Mouse (Mus musculus) layer of hippocampus, adult 18-20 months (tissue): ENCODE measurements around the gene Sema6b. TPM values are rescaled to one million over a fixed set of nuclear protein-coding genes. Genes with fewer than 3 reads are reported as not detected.
"Not testable (repeated sequence)": the region's sequence is repeated elsewhere in the genome, so short reads cannot be mapped to it uniquely, and the experiment has no call there.

ENCODE experiments used
- DNase-seq, 2 experiments: peaks; one replicate each; pipeline ENCODE4 v3.0.0; 2022; ENCODE audit warnings: low spot score in 2 of 2
- microRNA-seq, 2 experiments: library from miRNA; unstranded; fragments of <30 nt; microRNA quantifications; one replicate each; pipeline ENCODE4 v1.2.0; 2021
- total RNA-seq, 2 experiments: library from RNA; stranded (reverse); gene quantifications; 2 replicates each; pipeline ENCODE4 v1.2.3; 2021

The Sema6b gene
- total RNA-seq, 2 experiments from 2014 or later: 128 to 130 TPM

- no peak for DNase-seq
These were observed 42.0 kb downstream of the Sema6b start for GRCm38 (mm10) chr17:56098180-56098579.

GRCm38 (mm10) chr17:56096883-56097282 is 43.3 kb downstream of the Sema6b start:
- DNase-seq: no peak

DNA sequence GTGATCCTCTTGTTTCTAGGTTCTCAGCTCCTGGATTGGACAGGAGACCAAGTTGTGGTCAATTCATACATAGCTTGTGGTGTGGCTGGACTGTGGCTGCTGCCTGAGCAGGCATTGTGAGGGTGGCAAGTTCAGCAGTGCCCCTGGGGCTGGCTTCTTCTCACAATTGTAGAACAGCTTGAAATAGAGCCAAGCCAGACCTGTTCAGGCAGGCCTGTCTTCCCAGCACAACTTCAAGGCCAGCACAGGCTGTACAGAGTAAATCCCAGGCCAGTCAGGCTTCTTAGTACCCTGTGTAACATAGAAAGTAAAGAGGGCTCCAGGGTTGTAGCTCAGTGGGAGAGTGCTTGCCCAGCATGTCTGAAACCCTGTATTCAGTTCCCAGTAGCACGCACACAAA is 47.3 kb downstream of the Sema6b start:
- DNase-seq: no peak

DNA sequence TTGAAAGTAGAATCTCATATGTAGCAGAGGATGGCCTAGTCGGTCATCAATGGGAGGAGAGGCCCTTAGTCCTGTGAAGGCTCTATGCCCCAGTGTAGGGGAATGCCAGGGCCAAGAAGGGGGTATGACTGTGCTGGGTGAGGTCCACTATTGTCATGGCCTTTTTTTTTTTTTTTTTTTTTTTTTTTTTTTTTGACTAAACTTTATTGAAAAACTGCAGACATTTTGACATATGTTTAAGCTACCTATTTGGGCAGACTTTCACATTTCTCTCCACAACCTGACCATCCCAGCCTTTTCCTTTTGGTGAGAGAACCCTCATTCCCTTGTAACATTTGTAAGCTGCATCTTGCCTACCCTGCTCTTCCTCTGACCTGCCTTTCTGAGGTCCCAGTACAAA is 47.8 kb downstream of the Sema6b start:
- no peak for DNase-seq

- DNase-seq: peak; percentile 45 to 47
These were observed 59.2 kb downstream of the Sema6b start for GRCm38 (mm10) chr17:56080781-56081585.

- DNase-seq: no peak
These were observed 60.2 kb downstream of the Sema6b start for GRCm38 (mm10) chr17:56079921-56080320.

GRCm38 (mm10) chr17:56078880-56079795 is 61.0 kb downstream of the Sema6b start, which contains the start of gene Hdgfl2:
Hdgfl2 (plus strand) TSS chr17:56079634.
- peak; percentile 100 for DNase-seq

DNA sequence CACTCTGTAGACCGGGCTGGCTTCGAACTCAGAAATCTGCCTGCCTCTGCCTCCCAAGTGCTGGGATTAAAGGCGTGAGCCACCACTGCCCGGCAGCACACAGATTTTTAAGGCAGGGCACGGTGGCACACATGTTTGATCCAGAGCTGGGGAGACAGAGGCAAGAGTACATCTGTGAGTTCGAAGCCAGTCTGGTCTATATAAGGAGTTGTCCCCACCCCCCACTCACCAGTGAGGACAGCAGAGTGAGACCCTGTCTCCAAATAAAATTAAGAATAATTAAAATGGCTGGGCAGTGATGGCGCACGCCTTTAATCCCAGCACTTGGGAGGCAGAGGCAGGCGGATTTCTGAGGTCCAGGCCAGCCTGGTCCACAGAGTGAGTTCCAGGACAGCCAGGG is 61.8 kb downstream of the Sema6b start:
- DNase-seq: not testable (repeated sequence)

DNA sequence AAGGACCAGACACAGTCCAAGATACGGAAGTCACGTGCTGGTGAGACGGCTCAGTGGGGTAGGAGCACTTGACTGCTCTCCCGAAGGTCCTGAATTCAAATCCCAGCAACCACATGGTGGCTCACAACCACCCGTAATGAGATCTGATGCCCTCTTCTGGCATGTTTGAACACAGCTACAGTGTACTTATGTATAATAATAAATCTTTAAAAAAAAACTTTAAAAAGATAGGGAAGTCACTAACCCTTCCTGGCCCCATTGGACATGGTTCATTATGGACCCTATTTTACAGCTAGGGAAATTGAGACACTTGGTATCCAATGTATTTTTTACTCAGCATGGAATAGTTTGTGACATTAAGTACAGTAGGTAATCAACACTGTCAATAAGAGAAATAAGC is 62.6 kb downstream of the Sema6b start:
- DNase-seq: no peak

- DNase-seq: peak; percentile 95 to 98
These were observed 65.3 kb downstream of the Sema6b start, which contains the start of gene Ubxn6 for GRCm38 (mm10) chr17:56074827-56075208. Ubxn6 (minus strand) TSS chr17:56075028.

DNA sequence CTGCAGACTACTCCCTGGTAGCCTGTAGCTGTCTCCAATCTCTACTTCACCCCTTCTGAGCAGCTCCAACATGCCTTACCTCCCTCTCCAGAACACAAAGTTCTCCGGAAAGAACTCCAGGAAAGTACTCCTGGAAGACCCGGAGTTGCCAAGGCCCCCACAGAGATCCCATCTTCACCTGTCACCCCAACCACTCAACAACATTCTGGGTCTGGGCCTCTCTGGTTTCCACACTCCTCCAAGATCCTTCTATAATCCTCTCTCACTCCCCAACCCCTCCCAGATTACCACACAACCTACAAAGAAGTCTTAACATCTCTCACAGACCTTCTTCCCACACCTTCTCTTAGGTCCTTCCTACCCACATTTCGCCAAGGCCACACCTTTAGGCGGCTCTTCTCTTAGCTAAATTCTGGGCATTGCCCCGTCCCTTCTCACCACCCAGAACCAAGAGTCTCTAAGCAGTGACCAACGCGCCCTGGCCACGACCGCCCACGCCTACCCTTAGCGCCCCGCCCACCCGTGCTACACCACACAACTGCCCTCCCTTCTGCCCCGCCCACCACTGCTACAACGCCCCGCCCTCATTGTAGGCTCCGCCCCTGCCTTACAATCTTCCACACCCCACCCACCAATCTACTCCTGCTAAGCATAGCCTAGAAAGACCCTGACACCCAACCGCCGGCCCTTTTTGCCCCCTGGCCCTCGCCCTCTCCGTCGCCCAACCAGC is 65.9 kb downstream of the Sema6b start:
- DNase-seq: peak; percentile 48 to 67

Small RNA genes lying within 50 kb of the gene (microRNA-seq; reads per million reads assigned to microRNA genes)
- gene Gm44397: 0 reads per million in 2 experiments

Other genes with a start within 250 kb of the Sema6b start
- gene Zfp959, start 248.2 kb downstream of the Sema6b start, total RNA-seq: 1 to 10 TPM; 6.2 to 6.5 TPM
- 1 to 10 TPM; 2.9 to 3.6 TPM for gene Zfp119b, start 190.8 kb downstream of the Sema6b start, total RNA-seq
- 1 to 10 TPM; 1.4 to 1.5 TPM for gene Ebi3, start 187.7 kb downstream of the Sema6b start, total RNA-seq
- 10 to 100 TPM; 16.9 to 17.5 TPM for gene Yju2, start 181.2 kb downstream of the Sema6b start, total RNA-seq
- gene Shd, start 169.9 kb downstream of the Sema6b start, total RNA-seq: 10 to 100 TPM; 21.1 to 21.2 TPM
- 10 to 100 TPM; 68.1 to 68.2 TPM for gene Fsd1, start 153.8 kb downstream of the Sema6b start, total RNA-seq
- gene Stap2, start 134.8 kb downstream of the Sema6b start, total RNA-seq: 1 to 10 TPM; 1.4 to 2.1 TPM
- 100 to 1,000 TPM; 106 to 111 TPM for gene Mpnd, start 134.6 kb downstream of the Sema6b start, total RNA-seq
- gene Sh3gl1, start 103.7 kb downstream of the Sema6b start, total RNA-seq: 10 to 100 TPM; 53.9 to 57.8 TPM
- gene Chaf1a, start 99.9 kb downstream of the Sema6b start, total RNA-seq: 1 to 10 TPM; 2.0 to 3.0 TPM
- gene Ubxn6, start 65.3 kb downstream of the Sema6b start, total RNA-seq: 10 to 100 TPM; 85.7 to 90.6 TPM
- 100 to 1,000 TPM; 105 to 107 TPM for gene Hdgfl2, start 60.7 kb downstream of the Sema6b start, total RNA-seq
- 10 to 100 TPM; 16.3 to 16.9 TPM for gene Plin4, start 30.5 kb downstream of the Sema6b start, total RNA-seq
- gene Plin5, start 22.7 kb downstream of the Sema6b start, total RNA-seq: 1 to 10 TPM in 1 of 2 experiments, under 1 TPM in 1; 0.67 to 1.1 TPM
- gene Lrg1, start 18.3 kb downstream of the Sema6b start, total RNA-seq: 1 to 10 TPM in 1 of 2 experiments, under 1 TPM in 1; 0.61 to 1.0 TPM
- 1 to 10 TPM; 4.6 to 6.1 TPM for gene Tnfaip8l1, start 22.1 kb upstream of the Sema6b start, total RNA-seq
- gene Mydgf, start 43.6 kb upstream of the Sema6b start, total RNA-seq: 10 to 100 TPM; 41.7 to 44.3 TPM
- gene Dpp9, start 78.6 kb upstream of the Sema6b start, total RNA-seq: 10 to 100 TPM; 61.7 to 63.8 TPM
- gene Fem1a, start 116.5 kb upstream of the Sema6b start, total RNA-seq: 10 to 100 TPM; 35.3 TPM
- gene Ticam1, start 136.4 kb upstream of the Sema6b start, total RNA-seq: 1 to 10 TPM; 7.9 to 8.2 TPM
- gene Plin3, start 152.5 kb upstream of the Sema6b start, total RNA-seq: 10 to 100 TPM; 19.1 to 21.8 TPM
- not detected for gene Arrdc5, start 159.9 kb upstream of the Sema6b start, total RNA-seq
- under 1 TPM; 0.48 to 0.50 TPM for gene Uhrf1, start 163.0 kb upstream of the Sema6b start, total RNA-seq
- 10 to 100 TPM; 77.3 to 83.1 TPM for gene Kdm4b, start 185.7 kb upstream of the Sema6b start, total RNA-seq